Mouse (Mus musculus) MEL (cell line): Measurements from ENCODE around the gene Frmd6.

Experiments
- CTCF ChIP-seq, 3 experiments: IDR thresholded peaks in 2 of 3; conservative IDR thresholded peaks in 1 of 3; 2 replicates each; pipeline ENCODE4 v1.5.1; 2011 to 2012; ENCODE audit warnings: low read length in 3 of 3, low read depth in 2 of 3, mild to moderate bottlenecking in 2 of 3, improper control_type of control experiment in 1 of 3, inconsistent platforms in 1 of 3, mixed read lengths in 1 of 3, moderate library complexity in 1 of 3; ENCODE audit not compliant: control insufficient read depth in 1 of 3, insufficient read depth in 1 of 3, poor library complexity in 1 of 3, severe bottlenecking in 1 of 3
- EP300 ChIP-seq, 2 experiments: IDR thresholded peaks; 2 replicates each; pipeline ENCODE4 v1.6.1; 2011; ENCODE audit warnings: improper control_type of control experiment in 2 of 2, low read length in 2 of 2, low read depth in 1 of 2, mild to moderate bottlenecking in 1 of 2
- ETS1 ChIP-seq: IDR thresholded peaks from 2 replicates; pipeline ENCODE4 v1.6.1; 2012; ENCODE audit warnings: low read depth, mild to moderate bottlenecking, inconsistent platforms, low read length, improper control_type of control experiment, moderate library complexity
- GABPA ChIP-seq: IDR thresholded peaks from 2 replicates; pipeline ENCODE4 v1.6.1; 2012; ENCODE audit warnings: low read depth, mild to moderate bottlenecking, inconsistent platforms, low read length, improper control_type of control experiment, moderate library complexity
- MAFK ChIP-seq: IDR thresholded peaks from 2 replicates; pipeline ENCODE4 v1.6.1; 2011; ENCODE audit warnings: low read depth, mild to moderate bottlenecking, low read length, improper control_type of control experiment, borderline replicate concordance
- MAX ChIP-seq: IDR thresholded peaks from 2 replicates; pipeline ENCODE4 v1.6.1; 2011; ENCODE audit warnings: low read length, improper control_type of control experiment
- POLR2A ChIP-seq, 2 experiments: IDR thresholded peaks; 2 replicates each; pipeline ENCODE4 v1.6.1; 2011 to 2012; ENCODE audit warnings: low read length in 2 of 2, mild to moderate bottlenecking in 2 of 2, control low read depth in 1 of 2, improper control_type of control experiment in 1 of 2, low read depth in 1 of 2, moderate library complexity in 1 of 2; ENCODE audit not compliant: control insufficient read depth in 1 of 2, insufficient read depth in 1 of 2, poor library complexity in 1 of 2
- RCOR1 ChIP-seq: IDR thresholded peaks from 2 replicates; pipeline ENCODE4 v1.6.1; 2012; ENCODE audit warnings: low read depth, mild to moderate bottlenecking, inconsistent platforms, low read length, improper control_type of control experiment
- UBTF ChIP-seq: IDR thresholded peaks from 2 replicates; pipeline ENCODE4 v1.6.1; 2012; ENCODE audit warnings: low read depth, mild to moderate bottlenecking, inconsistent platforms, low read length, improper control_type of control experiment, moderate library complexity, borderline replicate concordance; ENCODE audit not compliant: insufficient read depth
- USF1 ChIP-seq: IDR thresholded peaks from 2 replicates; pipeline ENCODE4 v1.6.1; 2014; ENCODE audit warnings: low read depth, mild to moderate bottlenecking, inconsistent platforms, low read length, improper control_type of control experiment, moderate library complexity

GRCm38 (mm10) chr12:70778724-70779123, 46.6 kb upstream of the Frmd6 start:
- TF ChIP-seq CTCF (IDR thresholded peaks at IDR 0.05 in 2 of 3, conservative IDR thresholded peaks at IDR 0.05 in 1 of 3; ENCODE audit: control insufficient read depth in 1 of 3, insufficient read depth in 1 of 3, low read depth in 2 of 3, low read length in 3 of 3, poor library complexity in 1 of 3, severe bottlenecking in 1 of 3) (no peak), POLR2A (IDR thresholded peaks at IDR 0.05; ENCODE audit: control insufficient read depth in 1 of 2, insufficient read depth in 1 of 2, low read depth in 1 of 2, low read length in 2 of 2, poor library complexity in 1 of 2) (no peak), EP300 (IDR thresholded peaks at IDR 0.05; ENCODE audit: low read depth in 1 of 2, low read length in 2 of 2) (no peak), ETS1 (no peak), UBTF (no peak), RCOR1 (no peak), USF1 (no peak), MAX (no peak), MAFK (no peak), GABPA (no peak)
